Mouse (Mus musculus): ENCODE results near the gene Xylt2. TPM values are rescaled to one million over a fixed set of nuclear protein-coding genes. Genes with fewer than 3 reads are reported as not detected.

Xylt2 gene
- polyA plus RNA-seq, 1 experiment from 2014 or later, result 11.6 TPM

GRCm38 (mm10) chr11:94630199-94631011, 46.9 kb downstream of the Xylt2 start:
- H3K36me3 ChIP-seq (ENCODE audit: control insufficient read depth, insufficient read depth, low read length), result peaks cover 35% of the 10 kb centered on the region
- WGBS, result 13% methylated on average over 26 of the region's 26 CpGs
- H3K27ac ChIP-seq (ENCODE audit: low read depth, low read length), result peak overlapping the region; percentile 58; the same call in 1 of the 2 replicates
- H3K27me3 ChIP-seq (ENCODE audit: control insufficient read depth, insufficient read depth, low read length), result no peaks in the 10 kb centered on the region
- H3K9ac ChIP-seq (replicated peaks; ENCODE audit: low read depth, low read length), result peak overlapping the region; percentile 84
- H3K4me1 ChIP-seq (ENCODE audit: control insufficient read depth, insufficient read depth, low read length), result peaks cover 5% of the 10 kb centered on the region
- peak overlapping the region; percentile 76 for H3K4me2 ChIP-seq (ENCODE audit: low read depth, low read length)
- no peaks in the 10 kb centered on the region for H3K9me3 ChIP-seq (ENCODE audit: control insufficient read depth, low read length)
- peak overlapping the region; percentile 74 for H3K4me3 ChIP-seq (ENCODE audit: low read depth, low read length)
- no peak for ATAC-seq (ENCODE audit: low read depth)

DNA sequence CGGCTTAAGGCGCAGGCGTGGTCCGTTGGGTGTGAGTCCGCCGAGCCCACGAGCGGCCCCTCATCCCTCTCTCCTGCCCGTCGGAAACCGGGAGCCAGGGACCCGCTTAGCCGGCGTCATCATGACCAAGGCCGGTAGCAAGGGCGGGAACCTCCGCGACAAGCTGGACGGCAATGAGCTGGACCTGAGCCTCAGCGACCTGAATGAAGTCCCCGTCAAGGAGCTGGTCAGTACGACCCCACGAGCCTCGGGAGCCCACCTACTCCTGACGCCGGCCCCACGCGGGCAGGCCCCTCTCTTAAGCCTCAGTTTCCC, 47.5 kb downstream of the Xylt2 start:
- Histone ChIP-seq H3K9ac (replicated peaks; ENCODE audit: low read depth, low read length) (peak overlapping the region; percentile 84), H3K36me3 (ENCODE audit: control insufficient read depth, insufficient read depth, low read length) (peaks cover 29% of the 10 kb centered on the region), H3K4me2 (ENCODE audit: low read depth, low read length) (peak overlapping the region; percentile 76), H3K9me3 (ENCODE audit: control insufficient read depth, low read length) (no peaks in the 10 kb centered on the region), H3K27me3 (ENCODE audit: control insufficient read depth, insufficient read depth, low read length) (no peaks in the 10 kb centered on the region), H3K27ac (ENCODE audit: low read depth, low read length) (peak overlapping the region; percentile 58; the same call in 1 of the 2 replicates), H3K4me1 (ENCODE audit: control insufficient read depth, insufficient read depth, low read length) (peaks cover 5% of the 10 kb centered on the region), H3K4me3 (ENCODE audit: low read depth, low read length) (peak overlapping the region; percentile 74)
- under 1% methylated on average over 23 of the region's 28 CpGs for WGBS
- peak; percentile 34; the same call in 1 of the 2 replicates for ATAC-seq (ENCODE audit: low read depth)

GRCm38 (mm10) chr11:94629199-94629883, 48.0 kb downstream of the Xylt2 start, which contains the start of gene Lrrc59:
Lrrc59 (plus strand) TSS chr11:94629767.
- 9% methylated on average over 28 of the region's 41 CpGs for WGBS
- Histone ChIP-seq H3K4me3 (ENCODE audit: low read depth, low read length) (peak within 1 kb of the TSS; percentile 74), H3K27me3 (ENCODE audit: control insufficient read depth, insufficient read depth, low read length) (no peaks in the 10 kb centered on the region), H3K4me1 (ENCODE audit: control insufficient read depth, insufficient read depth, low read length) (peaks cover 5% of the 10 kb centered on the region), H3K27ac (ENCODE audit: low read depth, low read length) (peak within 1 kb of the TSS; percentile 58; the same call in 1 of the 2 replicates), H3K9ac (replicated peaks; ENCODE audit: low read depth, low read length) (peak within 1 kb of the TSS; percentile 84), H3K4me2 (ENCODE audit: low read depth, low read length) (peak within 1 kb of the TSS; percentile 76), H3K9me3 (ENCODE audit: control insufficient read depth, low read length) (no peaks in the 10 kb centered on the region), H3K36me3 (ENCODE audit: control insufficient read depth, insufficient read depth, low read length) (peaks cover 24% of the 10 kb centered on the region)
- peak; percentile 97 for ATAC-seq (ENCODE audit: low read depth)

- no peaks in the 10 kb centered on the region for H3K9me3 ChIP-seq (ENCODE audit: control insufficient read depth, low read length)
- no peak overlapping the region for H3K4me2 ChIP-seq (ENCODE audit: low read depth, low read length)
- 79% methylated on average over 2 of the region's 2 CpGs for WGBS
- H3K4me3 ChIP-seq (ENCODE audit: low read depth, low read length), result no peak overlapping the region
- no peak overlapping the region for H3K9ac ChIP-seq (replicated peaks; ENCODE audit: low read depth, low read length)
- no peaks in the 10 kb centered on the region for H3K36me3 ChIP-seq (ENCODE audit: control insufficient read depth, insufficient read depth, low read length)
- no peaks in the 10 kb centered on the region for H3K4me1 ChIP-seq (ENCODE audit: control insufficient read depth, insufficient read depth, low read length)
- no peaks in the 10 kb centered on the region for H3K27me3 ChIP-seq (ENCODE audit: control insufficient read depth, insufficient read depth, low read length)
- no peak overlapping the region for H3K27ac ChIP-seq (ENCODE audit: low read depth, low read length)
- no peak for ATAC-seq (ENCODE audit: low read depth)
These were observed 55.2 kb downstream of the Xylt2 start for GRCm38 (mm10) chr11:94622162-94622561.

- Histone ChIP-seq H3K27me3 (ENCODE audit: control insufficient read depth, insufficient read depth, low read length) (no peaks in the 10 kb centered on the region), H3K4me1 (ENCODE audit: control insufficient read depth, insufficient read depth, low read length) (no peaks in the 10 kb centered on the region), H3K36me3 (ENCODE audit: control insufficient read depth, insufficient read depth, low read length) (no peaks in the 10 kb centered on the region), H3K4me3 (ENCODE audit: low read depth, low read length) (no peak overlapping the region), H3K4me2 (ENCODE audit: low read depth, low read length) (no peak overlapping the region), H3K9me3 (ENCODE audit: control insufficient read depth, low read length) (no peaks in the 10 kb centered on the region), H3K9ac (replicated peaks; ENCODE audit: low read depth, low read length) (no peak overlapping the region), H3K27ac (ENCODE audit: low read depth, low read length) (no peak overlapping the region)
- no peak for ATAC-seq (ENCODE audit: low read depth)
These were observed 55.9 kb downstream of the Xylt2 start for GRCm38 (mm10) chr11:94621458-94621852.

GRCm38 (mm10) chr11:94620766-94621457, 56.4 kb downstream of the Xylt2 start:
- Histone ChIP-seq H3K4me1 (ENCODE audit: control insufficient read depth, insufficient read depth, low read length) (no peaks in the 10 kb centered on the region), H3K36me3 (ENCODE audit: control insufficient read depth, insufficient read depth, low read length) (no peaks in the 10 kb centered on the region), H3K27ac (ENCODE audit: low read depth, low read length) (no peak overlapping the region), H3K9me3 (ENCODE audit: control insufficient read depth, low read length) (no peaks in the 10 kb centered on the region), H3K4me3 (ENCODE audit: low read depth, low read length) (no peak overlapping the region), H3K27me3 (ENCODE audit: control insufficient read depth, insufficient read depth, low read length) (no peaks in the 10 kb centered on the region), H3K9ac (replicated peaks; ENCODE audit: low read depth, low read length) (no peak overlapping the region), H3K4me2 (ENCODE audit: low read depth, low read length) (no peak overlapping the region)
- WGBS, result 59% methylated on average over 6 of the region's 6 CpGs
- no peak for ATAC-seq (ENCODE audit: low read depth)

- no peak overlapping the region for H3K9ac ChIP-seq (replicated peaks; ENCODE audit: low read depth, low read length)
- H3K9me3 ChIP-seq (ENCODE audit: control insufficient read depth, low read length), result no peaks in the 10 kb centered on the region
- no peak overlapping the region for H3K4me3 ChIP-seq (ENCODE audit: low read depth, low read length)
- WGBS, result 93% methylated on average over 2 of the region's 2 CpGs
- H3K36me3 ChIP-seq (ENCODE audit: control insufficient read depth, insufficient read depth, low read length), result no peaks in the 10 kb centered on the region
- no peak for ATAC-seq (ENCODE audit: low read depth)
- no peaks in the 10 kb centered on the region for H3K4me1 ChIP-seq (ENCODE audit: control insufficient read depth, insufficient read depth, low read length)
- H3K4me2 ChIP-seq (ENCODE audit: low read depth, low read length), result no peak overlapping the region
- H3K27me3 ChIP-seq (ENCODE audit: control insufficient read depth, insufficient read depth, low read length), result no peaks in the 10 kb centered on the region
- H3K27ac ChIP-seq (ENCODE audit: low read depth, low read length), result no peak overlapping the region
These were observed 59.7 kb downstream of the Xylt2 start for GRCm38 (mm10) chr11:94617646-94618045.

- Histone ChIP-seq H3K4me1 (ENCODE audit: control insufficient read depth, insufficient read depth, low read length) (no peaks in the 10 kb centered on the region), H3K9ac (replicated peaks; ENCODE audit: low read depth, low read length) (no peak overlapping the region), H3K36me3 (ENCODE audit: control insufficient read depth, insufficient read depth, low read length) (no peaks in the 10 kb centered on the region), H3K4me3 (ENCODE audit: low read depth, low read length) (no peak overlapping the region), H3K4me2 (ENCODE audit: low read depth, low read length) (no peak overlapping the region), H3K27me3 (ENCODE audit: control insufficient read depth, insufficient read depth, low read length) (no peaks in the 10 kb centered on the region), H3K27ac (ENCODE audit: low read depth, low read length) (no peak overlapping the region), H3K9me3 (ENCODE audit: control insufficient read depth, low read length) (no peaks in the 10 kb centered on the region)
- ATAC-seq (ENCODE audit: low read depth), result no peak
- WGBS, result 47% methylated on average over 4 of the region's 4 CpGs
These were observed 61.8 kb downstream of the Xylt2 start for GRCm38 (mm10) chr11:94615494-94615893.

- WGBS, result 67% methylated on average over 4 of the region's 4 CpGs
- H3K36me3 ChIP-seq (ENCODE audit: control insufficient read depth, insufficient read depth, low read length), result no peaks in the 10 kb centered on the region
- H3K27me3 ChIP-seq (ENCODE audit: control insufficient read depth, insufficient read depth, low read length), result no peaks in the 10 kb centered on the region
- no peaks in the 10 kb centered on the region for H3K4me1 ChIP-seq (ENCODE audit: control insufficient read depth, insufficient read depth, low read length)
- H3K9ac ChIP-seq (replicated peaks; ENCODE audit: low read depth, low read length), result no peak overlapping the region
- H3K27ac ChIP-seq (ENCODE audit: low read depth, low read length), result no peak overlapping the region
- no peak for ATAC-seq (ENCODE audit: low read depth)
- H3K9me3 ChIP-seq (ENCODE audit: control insufficient read depth, low read length), result no peaks in the 10 kb centered on the region
- no peak overlapping the region for H3K4me2 ChIP-seq (ENCODE audit: low read depth, low read length)
- H3K4me3 ChIP-seq (ENCODE audit: low read depth, low read length), result no peak overlapping the region
These were observed 62.7 kb downstream of the Xylt2 start for GRCm38 (mm10) chr11:94614603-94615002.
